Mouse (Mus musculus): ENCODE measurements around the gene Tigd3.

- TF ChIP-seq ZC3H11A (IDR thresholded peaks at IDR 0.05; ENCODE audit: borderline replicate concordance, low read depth, low read length) (no peak), HCFC1 (IDR thresholded peaks at IDR 0.05; ENCODE audit: borderline replicate concordance, insufficient read depth, low read length) (0 out of 2 replicates have a peak, but pooled peaks have one; percentile 52), CHD2 (IDR thresholded peaks at IDR 0.05; ENCODE audit: low read depth, low read length) (no peak; the same call in 1 of the 2 replicates), MAFK (IDR thresholded peaks at IDR 0.05; ENCODE audit: insufficient read depth, low read depth, low read length) (no peak)
Measured at GRCm38 (mm10) chr19:5843781-5844691, 49.9 kb downstream of the Tigd3 start.

Data from ES-E14 (cell line).